Mouse (Mus musculus) cerebellum, postnatal 4 days (tissue): Measurements from ENCODE around the gene Gm5926.
"Not testable (repeated sequence)": the region's sequence is repeated elsewhere in the genome, so short reads cannot be mapped to it uniquely, and the experiment has no call there.

Experiments used
- DNase-seq, 2 experiments: peaks; one replicate each; pipeline ENCODE4 v3.0.0; 2022; ENCODE audit warnings: low spot score in 2 of 2, mixed read lengths in 1 of 2

Gm5926 gene

GRCm38 (mm10) chrX:32650416-32650815, at the start of gene Gm5926:
Gene Gm5926, plus strand, starts transcription at chrX:32650716.
- not testable (repeated sequence) for DNase-seq

GRCm38 (mm10) chrX:32601008-32601407, 49.5 kb upstream of the Gm5926 start:
- DNase-seq: not testable (repeated sequence)

DNA sequence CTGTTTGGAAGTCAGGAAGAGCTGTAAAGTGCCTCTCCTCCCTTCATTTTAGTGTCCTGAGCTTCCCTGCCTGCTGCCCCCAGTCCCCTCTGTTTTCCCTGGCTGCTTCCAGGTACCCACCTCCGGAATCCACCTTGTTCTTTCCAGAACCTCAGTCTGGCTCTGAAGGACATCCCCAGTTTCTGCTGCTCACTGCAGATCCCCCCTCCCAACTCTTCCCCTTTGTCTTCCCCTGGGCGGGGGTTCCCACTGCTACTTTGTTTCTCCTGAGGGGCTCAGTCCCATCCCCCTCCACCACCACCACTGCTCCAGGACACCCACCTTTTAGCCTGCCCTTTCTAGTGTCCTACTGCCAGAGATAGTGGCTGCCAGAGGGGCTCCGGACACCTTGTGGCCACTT, 49.1 kb upstream of the Gm5926 start:
- DNase-seq: peak in 1 of 2 experiments; percentile 8
